Mouse (Mus musculus): ENCODE data around the gene Stim1. TPM values are rescaled to one million over a fixed set of nuclear protein-coding genes. Genes with fewer than 3 reads are reported as not detected.
"Not testable (repeated sequence)": the region's sequence is repeated elsewhere in the genome, so short reads cannot be mapped to it uniquely, and the experiment has no call there.

Stim1 gene
- polyA plus RNA-seq, 1 experiment from 2014 or later: 36.4 TPM

GRCm38 (mm10) chr7:102256636-102257035 lies 11.0 kb upstream of the Stim1 start:
- Histone ChIP-seq H3K9me3 (ENCODE audit: control insufficient read depth, low read length) (no peaks in the 10 kb centered on the region), H3K27me3 (replicated peaks; ENCODE audit: control insufficient read depth, insufficient read depth, low read length) (no peaks in the 10 kb centered on the region), H3K9ac (ENCODE audit: low read depth, low read length) (no peak overlapping the region), H3K36me3 (ENCODE audit: control insufficient read depth, insufficient read depth, low read length) (no peaks in the 10 kb centered on the region), H3K27ac (replicated peaks; ENCODE audit: low read depth, low read length) (no peak overlapping the region), H3K4me1 (ENCODE audit: control insufficient read depth, insufficient read depth, low read length) (no peaks in the 10 kb centered on the region), H3K4me3 (ENCODE audit: low read depth, low read length) (no peak overlapping the region), H3K4me2 (ENCODE audit: low read depth, low read length) (no peak overlapping the region)
- 67% methylated on average over 3 of the region's 3 CpGs for WGBS
- no peak for DNase-seq (ENCODE audit: low spot score)
- ATAC-seq (ENCODE audit: low read depth): no peak

DNA sequence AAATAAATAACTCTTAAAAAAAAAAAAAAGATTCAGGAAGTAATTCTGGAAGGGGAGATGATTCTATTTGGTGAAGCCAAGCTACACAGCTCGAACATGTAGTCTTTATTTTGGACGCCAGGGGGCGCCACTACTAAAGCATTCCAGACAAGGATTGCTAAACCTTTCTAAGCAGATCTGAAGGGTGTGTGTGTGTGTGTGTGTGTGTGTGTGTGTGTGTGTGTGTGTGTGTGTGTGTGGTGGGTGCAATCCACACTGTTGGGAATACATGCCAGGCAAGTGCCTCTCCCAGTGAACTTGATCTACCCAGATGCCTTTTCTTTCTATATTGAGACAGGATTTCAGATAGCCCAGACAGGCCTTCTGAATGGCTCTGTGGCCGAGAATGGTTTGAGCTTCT lies 9.4 kb upstream of the Stim1 start:
- peak; percentile 62 for DNase-seq (ENCODE audit: low spot score)
- Histone ChIP-seq H3K4me2 (ENCODE audit: low read depth, low read length) (no peak overlapping the region), H3K4me1 (ENCODE audit: control insufficient read depth, insufficient read depth, low read length) (no peaks in the 10 kb centered on the region), H3K9me3 (ENCODE audit: control insufficient read depth, low read length) (no peaks in the 10 kb centered on the region), H3K4me3 (ENCODE audit: low read depth, low read length) (no peak overlapping the region), H3K36me3 (ENCODE audit: control insufficient read depth, insufficient read depth, low read length) (no peaks in the 10 kb centered on the region), H3K27me3 (replicated peaks; ENCODE audit: control insufficient read depth, insufficient read depth, low read length) (no peaks in the 10 kb centered on the region), H3K27ac (replicated peaks; ENCODE audit: low read depth, low read length) (no peak overlapping the region), H3K9ac (ENCODE audit: low read depth, low read length) (no peak overlapping the region)
- 20% methylated on average over 4 of the region's 4 CpGs for WGBS
- peak; percentile 64 for ATAC-seq (ENCODE audit: low read depth)

DNA sequence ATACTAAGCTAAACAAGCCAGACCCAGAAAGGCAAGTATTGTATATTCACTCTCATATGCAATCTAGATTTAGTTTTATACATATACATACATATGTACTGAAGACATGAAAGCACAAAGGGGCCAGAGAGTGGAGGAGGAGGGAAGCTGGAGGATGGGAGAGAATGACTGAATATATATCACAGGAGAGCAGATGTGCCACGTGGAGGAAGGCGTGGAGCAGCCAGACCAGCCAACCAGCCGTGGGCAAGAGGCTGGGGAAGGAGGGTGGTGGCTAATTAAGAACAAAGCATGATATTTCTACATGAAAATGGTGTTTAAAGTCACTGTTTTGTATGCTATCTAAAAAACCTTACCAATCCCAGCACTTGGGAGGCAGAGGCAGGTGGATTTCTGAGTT lies 8.9 kb upstream of the Stim1 start:
- H3K4me1 ChIP-seq (ENCODE audit: control insufficient read depth, insufficient read depth, low read length): no peaks in the 10 kb centered on the region
- H3K9me3 ChIP-seq (ENCODE audit: control insufficient read depth, low read length): no peaks in the 10 kb centered on the region
- ATAC-seq (ENCODE audit: low read depth) (no peak), DNase-seq (ENCODE audit: low spot score) (no peak)
- no peak overlapping the region for H3K27ac ChIP-seq (replicated peaks; ENCODE audit: low read depth, low read length)
- no peaks in the 10 kb centered on the region for H3K27me3 ChIP-seq (replicated peaks; ENCODE audit: control insufficient read depth, insufficient read depth, low read length)
- 73% methylated on average over 3 of the region's 3 CpGs for WGBS
- H3K4me3 ChIP-seq (ENCODE audit: low read depth, low read length): no peak overlapping the region
- H3K36me3 ChIP-seq (ENCODE audit: control insufficient read depth, insufficient read depth, low read length): no peaks in the 10 kb centered on the region
- H3K4me2 ChIP-seq (ENCODE audit: low read depth, low read length): no peak overlapping the region
- no peak overlapping the region for H3K9ac ChIP-seq (ENCODE audit: low read depth, low read length)

- H3K4me3 ChIP-seq (ENCODE audit: low read depth, low read length): no peak overlapping the region
- DNase-seq (ENCODE audit: low spot score) (no peak), ATAC-seq (ENCODE audit: low read depth) (no peak)
- WGBS: 80% methylated on average over 10 of the region's 10 CpGs
- H3K4me2 ChIP-seq (ENCODE audit: low read depth, low read length): no peak overlapping the region
- H3K4me1 ChIP-seq (ENCODE audit: control insufficient read depth, insufficient read depth, low read length): no peaks in the 10 kb centered on the region
- H3K9me3 ChIP-seq (ENCODE audit: control insufficient read depth, low read length): no peaks in the 10 kb centered on the region
- no peak overlapping the region for H3K27ac ChIP-seq (replicated peaks; ENCODE audit: low read depth, low read length)
- no peaks in the 10 kb centered on the region for H3K36me3 ChIP-seq (ENCODE audit: control insufficient read depth, insufficient read depth, low read length)
- no peak overlapping the region for H3K9ac ChIP-seq (ENCODE audit: low read depth, low read length)
- H3K27me3 ChIP-seq (replicated peaks; ENCODE audit: control insufficient read depth, insufficient read depth, low read length): no peaks in the 10 kb centered on the region
These were observed 7.7 kb upstream of the Stim1 start for GRCm38 (mm10) chr7:102259716-102260479.

- no peak for ATAC-seq (ENCODE audit: low read depth)
- DNase-seq (ENCODE audit: low spot score): no peak
- no peaks in the 10 kb centered on the region for H3K36me3 ChIP-seq (ENCODE audit: control insufficient read depth, insufficient read depth, low read length)
- no peak overlapping the region for H3K4me3 ChIP-seq (ENCODE audit: low read depth, low read length)
- no peaks in the 10 kb centered on the region for H3K9me3 ChIP-seq (ENCODE audit: control insufficient read depth, low read length)
- WGBS: 82% methylated on average over 1 of the region's 1 CpGs
- H3K27me3 ChIP-seq (replicated peaks; ENCODE audit: control insufficient read depth, insufficient read depth, low read length): no peaks in the 10 kb centered on the region
- no peak overlapping the region for H3K27ac ChIP-seq (replicated peaks; ENCODE audit: low read depth, low read length)
- no peak overlapping the region for H3K9ac ChIP-seq (ENCODE audit: low read depth, low read length)
- no peak overlapping the region for H3K4me2 ChIP-seq (ENCODE audit: low read depth, low read length)
- no peaks in the 10 kb centered on the region for H3K4me1 ChIP-seq (ENCODE audit: control insufficient read depth, insufficient read depth, low read length)
These were observed 7.1 kb upstream of the Stim1 start for GRCm38 (mm10) chr7:102260518-102260917.

GRCm38 (mm10) chr7:102263020-102263419 lies 4.6 kb upstream of the Stim1 start:
- Histone ChIP-seq H3K36me3 (ENCODE audit: control insufficient read depth, insufficient read depth, low read length) (no peaks in the 10 kb centered on the region), H3K4me2 (ENCODE audit: low read depth, low read length) (no peak overlapping the region), H3K4me1 (ENCODE audit: control insufficient read depth, insufficient read depth, low read length) (0 out of 2 replicates have a peak, but pooled peaks cover 4% of the 10 kb centered on the region), H3K4me3 (ENCODE audit: low read depth, low read length) (no peak overlapping the region), H3K27me3 (replicated peaks; ENCODE audit: control insufficient read depth, insufficient read depth, low read length) (no peaks in the 10 kb centered on the region), H3K9ac (ENCODE audit: low read depth, low read length) (no peak overlapping the region), H3K9me3 (ENCODE audit: control insufficient read depth, low read length) (no peaks in the 10 kb centered on the region), H3K27ac (replicated peaks; ENCODE audit: low read depth, low read length) (no peak overlapping the region)
- whole genome bisulfite sequencing: 89% methylated on average over 2 of the region's 2 CpGs
- no peak for ATAC-seq (ENCODE audit: low read depth)
- DNase-seq (ENCODE audit: low spot score): no peak

DNA sequence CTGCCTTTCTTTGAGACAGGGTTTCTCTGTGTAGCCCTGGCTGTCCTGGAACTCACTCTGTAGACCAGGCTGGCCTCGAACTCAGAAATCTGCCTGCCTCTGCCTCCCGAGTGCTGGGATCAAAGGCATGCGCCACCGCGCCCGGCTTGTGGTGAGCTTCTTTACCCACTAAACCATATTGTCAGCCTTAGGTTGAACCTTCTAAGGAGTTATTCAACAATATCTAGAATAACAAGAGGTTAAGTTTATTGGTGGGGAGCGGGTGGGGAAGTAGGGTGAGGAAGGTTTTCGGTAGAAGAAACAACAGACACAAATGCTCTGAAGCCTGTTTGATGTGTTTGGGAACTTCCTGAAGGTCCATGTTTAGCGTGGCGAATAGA lies 1.6 kb upstream of the Stim1 start:
- not testable (repeated sequence) for H3K27ac ChIP-seq (replicated peaks; ENCODE audit: low read depth, low read length); H3K9ac ChIP-seq (ENCODE audit: low read depth, low read length); H3K27me3 ChIP-seq (replicated peaks; ENCODE audit: control insufficient read depth, insufficient read depth, low read length); H3K4me3 ChIP-seq (ENCODE audit: low read depth, low read length); DNase-seq (ENCODE audit: low spot score); H3K36me3 ChIP-seq (ENCODE audit: control insufficient read depth, insufficient read depth, low read length); H3K4me2 ChIP-seq (ENCODE audit: low read depth, low read length); ATAC-seq (ENCODE audit: low read depth); H3K9me3 ChIP-seq (ENCODE audit: control insufficient read depth, low read length)
- WGBS: 91% methylated on average over 10 of the region's 10 CpGs
- H3K4me1 ChIP-seq (ENCODE audit: control insufficient read depth, insufficient read depth, low read length): peaks cover 21% of the 10 kb centered on the region

DNA sequence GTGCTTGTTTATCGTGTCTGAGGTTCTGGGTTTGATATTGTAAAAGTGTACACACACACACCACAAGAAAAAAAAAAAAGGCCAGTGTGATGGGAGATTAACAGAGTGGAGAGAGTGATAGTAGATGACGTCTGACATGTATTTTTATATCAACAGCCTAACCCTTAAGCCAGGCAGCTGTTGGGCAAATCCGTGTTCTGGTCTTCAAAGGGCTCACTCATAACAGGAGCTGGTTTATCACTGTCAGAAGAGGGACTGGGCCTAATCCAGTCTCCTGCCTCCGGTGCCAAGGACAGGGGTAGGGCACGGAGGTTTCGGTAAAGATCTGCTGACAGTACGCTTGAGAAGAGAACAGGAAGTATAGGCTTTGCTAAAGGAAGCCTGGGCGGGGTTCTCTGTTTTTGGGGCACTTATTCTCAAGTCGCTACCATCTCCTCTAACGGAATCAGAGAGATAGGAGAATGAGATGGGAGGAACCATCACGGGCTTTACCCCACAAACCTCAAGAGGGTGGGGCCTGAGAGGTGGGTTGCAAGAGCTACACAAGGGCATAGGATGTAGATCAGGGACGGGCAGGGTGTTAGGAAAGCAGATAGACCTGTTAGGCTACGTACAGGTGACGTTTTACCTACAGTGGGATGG lies 1.1 kb upstream of the Stim1 start:
- H3K9me3 ChIP-seq (ENCODE audit: control insufficient read depth, low read length): no peaks in the 10 kb centered on the region
- H3K4me1 ChIP-seq (ENCODE audit: control insufficient read depth, insufficient read depth, low read length): peaks cover 21% of the 10 kb centered on the region
- WGBS: 44% methylated on average over 14 of the region's 14 CpGs
- H3K27me3 ChIP-seq (replicated peaks; ENCODE audit: control insufficient read depth, insufficient read depth, low read length): no peaks in the 10 kb centered on the region
- peak overlapping the region; percentile 91 for H3K4me2 ChIP-seq (ENCODE audit: low read depth, low read length)
- 0 out of 2 replicates have a peak overlapping the region, but pooled peaks have one; percentile 73 for H3K9ac ChIP-seq (ENCODE audit: low read depth, low read length)
- DNase-seq (ENCODE audit: low spot score) (no peak), ATAC-seq (ENCODE audit: low read depth) (peak; percentile 7; the same call in 1 of the 2 replicates)
- H3K27ac ChIP-seq (replicated peaks; ENCODE audit: low read depth, low read length): no peak overlapping the region
- no peaks in the 10 kb centered on the region for H3K36me3 ChIP-seq (ENCODE audit: control insufficient read depth, insufficient read depth, low read length)
- H3K4me3 ChIP-seq (ENCODE audit: low read depth, low read length): peak overlapping the region; percentile 87; the same call in 1 of the 2 replicates
